Mouse (Mus musculus) myocyte (in vitro differentiated cells): ENCODE data around the gene Armh3. TPM values are rescaled to one million over a fixed set of nuclear protein-coding genes. Genes with fewer than 3 reads are reported as not detected.

Experiments used
- H3K27me3 ChIP-seq: one replicate; pipeline ENCODE4 v1.6.1; 2011; ENCODE audit not compliant: control insufficient read depth, insufficient read depth, insufficient read length
- H3K36me3 ChIP-seq: one replicate; pipeline ENCODE4 v1.6.1; 2011; ENCODE audit not compliant: control insufficient read depth, insufficient read depth
- H3K4me2 ChIP-seq: one replicate; pipeline ENCODE4 v1.6.1; 2011; ENCODE audit warnings: low read depth, control low read depth
- H3K4me3 ChIP-seq: one replicate; pipeline ENCODE4 v1.5.1; 2011; ENCODE audit warnings: mild to moderate bottlenecking, control low read depth, moderate library complexity
- H3K79me2 ChIP-seq: one replicate; pipeline ENCODE4 v1.6.1; 2011; ENCODE audit not compliant: control insufficient read depth, insufficient read depth
- H3ac ChIP-seq: one replicate; pipeline ENCODE4 v1.6.1; 2011; ENCODE audit not compliant: control insufficient read depth, insufficient read length
- CEBPB ChIP-seq: IDR thresholded peaks from 2 replicates; pipeline ENCODE4 v1.6.1; 2011; ENCODE audit warnings: mild to moderate bottlenecking, moderate library complexity; ENCODE audit not compliant: poor library complexity, insufficient read depth, severe bottlenecking
- E2F4 ChIP-seq: IDR thresholded peaks from one replicate; pipeline ENCODE4 v1.6.1; 2011; ENCODE audit warnings: mild to moderate bottlenecking, control low read depth, moderate library complexity; ENCODE audit not compliant: insufficient read depth
- MAX ChIP-seq: IDR thresholded peaks from one replicate; pipeline ENCODE4 v1.6.1; 2011; ENCODE audit warnings: low read depth, mild to moderate bottlenecking, control low read depth
- MYOD1 ChIP-seq, 3 experiments: IDR thresholded peaks; one replicate each; pipeline ENCODE4 v1.6.1; 2011; ENCODE audit warnings: control low read depth in 2 of 3, low read depth in 2 of 3, mild to moderate bottlenecking in 2 of 3, moderate library complexity in 1 of 3; ENCODE audit not compliant: insufficient read length in 2 of 3, control insufficient read depth in 1 of 3
- MYOG ChIP-seq, 3 experiments: IDR thresholded peaks; one replicate each; pipeline ENCODE4 v1.6.1; 2011; ENCODE audit warnings: control low read depth in 2 of 3, low read depth in 2 of 3, mild to moderate bottlenecking in 2 of 3; ENCODE audit not compliant: insufficient read length in 2 of 3, control insufficient read depth in 1 of 3, insufficient read depth in 1 of 3
- POLR2A ChIP-seq: IDR thresholded peaks from one replicate; pipeline ENCODE4 v1.6.1; 2011; ENCODE audit warnings: low read depth, mild to moderate bottlenecking, control low read depth, moderate library complexity; ENCODE audit not compliant: insufficient read length
- POLR2AphosphoS2 ChIP-seq: IDR thresholded peaks from one replicate; pipeline ENCODE4 v1.6.1; 2011; ENCODE audit warnings: low read depth, control low read depth; ENCODE audit not compliant: insufficient read length
- REST ChIP-seq: IDR thresholded peaks from one replicate; pipeline ENCODE4 v1.6.1; 2011; ENCODE audit warnings: mild to moderate bottlenecking, control low read depth, moderate library complexity; ENCODE audit not compliant: insufficient read depth, insufficient read length
- SRF ChIP-seq: IDR thresholded peaks from one replicate; pipeline ENCODE4 v1.6.1; 2011; ENCODE audit warnings: low read depth; ENCODE audit not compliant: control insufficient read depth, insufficient read length
- TCF12 ChIP-seq: IDR thresholded peaks from one replicate; pipeline ENCODE4 v1.6.1; 2011; ENCODE audit warnings: mild to moderate bottlenecking, control low read depth; ENCODE audit not compliant: poor library complexity, insufficient read depth, severe bottlenecking
- TCF3 ChIP-seq: IDR thresholded peaks from one replicate; pipeline ENCODE4 v1.6.1; 2011; ENCODE audit warnings: low read depth, control low read depth; ENCODE audit not compliant: insufficient read length
- USF1 ChIP-seq: IDR thresholded peaks from one replicate; pipeline ENCODE4 v1.6.1; 2011; ENCODE audit warnings: low read depth, mild to moderate bottlenecking, control low read depth, moderate library complexity
- polyA plus RNA-seq: library from polyadenylated mRNA; unstranded; fragments of >200 nt; fragmentation: generic; extraction: Trizol; gene quantifications from one replicate; pipeline ENCODE4 v1.2.1, GENCODE M21; 2012; ENCODE audit warnings: missing spikeins

Gene Armh3
- polyA plus RNA-seq, 1 experiment: 9.7 TPM

- H3K79me2 ChIP-seq: no peaks in the 10 kb centered on the region
- TF ChIP-seq POLR2A (no peak), TCF12 (no peak), USF1 (no peak), REST (no peak), POLR2AphosphoS2 (no peak), MYOD1 (IDR thresholded peaks at IDR 0.05; ENCODE audit: control insufficient read depth in 1 of 3, insufficient read length in 2 of 3, low read depth in 2 of 3) (no peak), CEBPB (no peak), SRF (no peak), MYOG (IDR thresholded peaks at IDR 0.05; ENCODE audit: control insufficient read depth in 1 of 3, insufficient read depth in 1 of 3, insufficient read length in 2 of 3, low read depth in 2 of 3) (no peak), E2F4 (no peak), TCF3 (no peak), MAX (no peak)
- no peaks in the 10 kb centered on the region for H3K36me3 ChIP-seq
- no peaks in the 10 kb centered on the region for H3K27me3 ChIP-seq
- H3K4me2 ChIP-seq: peak overlapping the region; percentile 7
- H3K4me3 ChIP-seq: no peak overlapping the region
- no peak overlapping the region for H3ac ChIP-seq
Observed at GRCm38 (mm10) chr19:45920299-45921090, 77.8 kb downstream of the Armh3 start.

DNA sequence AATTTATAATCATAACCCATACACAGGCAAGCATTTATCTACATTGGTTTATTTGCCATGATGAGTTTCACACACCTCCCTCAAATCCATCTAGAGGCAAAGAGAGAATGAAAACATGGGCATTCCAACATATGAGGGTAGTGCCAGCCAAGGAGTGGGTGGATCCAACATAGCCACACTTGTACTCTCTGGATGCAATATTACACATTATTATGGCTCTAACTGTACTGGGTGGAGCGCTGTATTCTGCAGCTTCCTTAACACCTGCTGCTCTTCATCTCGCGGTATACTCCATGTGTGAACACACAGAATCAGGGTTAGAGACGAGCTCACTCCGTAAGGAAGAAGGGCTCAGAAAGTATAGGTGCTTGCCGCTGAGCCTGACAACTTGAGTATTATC is 79.9 kb downstream of the Armh3 start:
- no peak overlapping the region for H3K4me3 ChIP-seq
- no peak overlapping the region for H3ac ChIP-seq
- H3K36me3 ChIP-seq: no peaks in the 10 kb centered on the region
- no peak overlapping the region for H3K4me2 ChIP-seq
- H3K27me3 ChIP-seq: no peaks in the 10 kb centered on the region
- H3K79me2 ChIP-seq: no peaks in the 10 kb centered on the region
- TF ChIP-seq CEBPB: no peak
- TF ChIP-seq USF1: no peak
- TF ChIP-seq TCF3: no peak
- no peak for TF ChIP-seq POLR2AphosphoS2
- TF ChIP-seq SRF: no peak
- TF ChIP-seq MYOD1 (IDR thresholded peaks at IDR 0.05; ENCODE audit: control insufficient read depth in 1 of 3, insufficient read length in 2 of 3, low read depth in 2 of 3): no peak
- no peak for TF ChIP-seq TCF12
- TF ChIP-seq MAX: no peak
- no peak for TF ChIP-seq REST
- TF ChIP-seq E2F4: no peak
- no peak for TF ChIP-seq POLR2A
- TF ChIP-seq MYOG (IDR thresholded peaks at IDR 0.05; ENCODE audit: control insufficient read depth in 1 of 3, insufficient read depth in 1 of 3, insufficient read length in 2 of 3, low read depth in 2 of 3): no peak

- TF ChIP-seq TCF3: no peak
- TF ChIP-seq POLR2A: no peak
- no peak for TF ChIP-seq E2F4
- TF ChIP-seq USF1: no peak
- TF ChIP-seq MYOG (IDR thresholded peaks at IDR 0.05; ENCODE audit: control insufficient read depth in 1 of 3, insufficient read depth in 1 of 3, insufficient read length in 2 of 3, low read depth in 2 of 3): no peak
- TF ChIP-seq TCF12: no peak
- TF ChIP-seq MYOD1 (IDR thresholded peaks at IDR 0.05; ENCODE audit: control insufficient read depth in 1 of 3, insufficient read length in 2 of 3, low read depth in 2 of 3): no peak
- no peak for TF ChIP-seq POLR2AphosphoS2
- TF ChIP-seq REST: no peak
- no peak for TF ChIP-seq MAX
- TF ChIP-seq SRF: no peak
- TF ChIP-seq CEBPB: no peak
- Histone ChIP-seq H3K36me3 (no peaks in the 10 kb centered on the region), H3K4me2 (no peak overlapping the region)
Observed at GRCm38 (mm10) chr19:45917856-45918255, 80.4 kb downstream of the Armh3 start.

GRCm38 (mm10) chr19:45916461-45916860 is 81.8 kb downstream of the Armh3 start:
- no peak overlapping the region for H3K4me2 ChIP-seq
- no peak overlapping the region for H3ac ChIP-seq
- no peaks in the 10 kb centered on the region for H3K36me3 ChIP-seq
- H3K27me3 ChIP-seq: no peaks in the 10 kb centered on the region
- TF ChIP-seq MAX (no peak), TCF12 (no peak), POLR2A (no peak), MYOG (IDR thresholded peaks at IDR 0.05; ENCODE audit: control insufficient read depth in 1 of 3, insufficient read depth in 1 of 3, insufficient read length in 2 of 3, low read depth in 2 of 3) (no peak), E2F4 (no peak), POLR2AphosphoS2 (no peak), REST (no peak), MYOD1 (IDR thresholded peaks at IDR 0.05; ENCODE audit: control insufficient read depth in 1 of 3, insufficient read length in 2 of 3, low read depth in 2 of 3) (no peak), TCF3 (no peak), SRF (no peak), USF1 (no peak), CEBPB (no peak)
- no peak overlapping the region for H3K4me3 ChIP-seq
- no peaks in the 10 kb centered on the region for H3K79me2 ChIP-seq

More at GRCm38 (mm10) chr19:45917856-45918255, 80.4 kb downstream of the Armh3 start:
- Histone ChIP-seq H3K27me3 (no peaks in the 10 kb centered on the region), H3ac (no peak overlapping the region), H3K79me2 (no peaks in the 10 kb centered on the region), H3K4me3 (no peak overlapping the region)
